Mouse (Mus musculus) lung, adult 2 months (tissue): Measurements from ENCODE around the gene Ganab.

Experiments used
- CTCF ChIP-seq: fragments of 200-500 bp; IDR thresholded peaks from 2 replicates; pipeline ENCODE4 v1.5.1; 2011; ENCODE audit warnings: mild to moderate bottlenecking, low read length, control low read depth; ENCODE audit not compliant: insufficient read depth
- POLR2A ChIP-seq: fragments of 200-500 bp; IDR thresholded peaks from 2 replicates; pipeline ENCODE4 v1.6.1; 2011; ENCODE audit warnings: low read depth, mild to moderate bottlenecking, control low read depth, low read length, borderline replicate concordance; ENCODE audit errors: extremely low read depth

DNA sequence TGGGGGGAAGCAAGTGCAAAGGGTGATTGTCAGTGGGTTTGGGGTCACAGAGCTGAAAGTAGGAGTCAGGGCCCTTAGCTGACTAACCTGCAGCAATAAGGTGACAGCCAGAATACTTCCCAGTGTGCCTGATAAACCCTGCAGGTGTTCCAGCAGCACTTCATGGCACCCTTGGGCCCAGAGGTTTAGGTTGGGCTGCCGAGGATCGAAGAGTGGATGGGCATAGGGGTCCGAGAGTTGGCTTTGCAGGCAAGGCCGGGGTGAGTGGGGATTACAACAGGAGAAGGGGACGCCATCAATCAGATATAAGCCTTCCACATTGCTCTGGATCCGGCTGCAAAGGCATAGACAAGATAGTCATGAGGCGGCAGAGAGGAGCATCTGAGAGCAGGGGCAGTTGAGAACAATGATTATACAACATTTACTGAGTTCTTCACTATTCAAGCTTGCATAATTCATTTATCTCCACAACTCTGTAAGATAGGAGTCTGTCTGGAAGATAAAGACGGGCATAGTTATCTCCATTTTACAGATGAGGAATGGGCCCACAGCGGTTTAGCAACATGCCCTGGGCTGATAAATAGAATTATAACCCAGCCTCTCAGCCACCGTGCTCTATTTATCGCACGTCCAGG is 30.1 kb downstream of the Ganab start:
- TF ChIP-seq CTCF (no peak), POLR2A (no peak)
